Mouse (Mus musculus): Measurements from ENCODE around the gene Rpl5. TPM values are rescaled to one million over a fixed set of nuclear protein-coding genes. Genes with fewer than 3 reads are reported as not detected.
"Not testable (repeated sequence)": the region's sequence is repeated elsewhere in the genome, so short reads cannot be mapped to it uniquely, and the experiment has no call there.

Rpl5 gene
- polyA plus RNA-seq, 1 experiment from 2014 or later, result 69.3 TPM

DNA sequence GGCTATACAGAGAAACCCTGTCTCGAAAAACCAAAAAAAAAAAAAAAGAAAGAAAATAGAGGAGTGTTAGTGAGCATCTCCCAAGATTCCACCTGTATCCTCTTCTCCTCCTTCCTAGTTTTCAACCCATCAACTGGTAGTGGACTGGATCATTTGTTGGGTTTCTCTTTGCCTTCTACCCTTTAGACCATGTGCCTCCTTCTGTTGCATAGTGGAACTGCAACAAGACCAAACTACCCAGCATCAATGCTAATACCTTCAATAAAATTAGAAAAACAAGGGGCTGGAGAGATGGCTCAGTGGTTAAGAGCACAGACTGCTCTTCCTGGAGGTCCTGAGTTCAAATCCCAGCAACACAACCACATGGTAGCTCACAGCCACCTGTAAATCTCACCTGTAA is 8.8 kb upstream of the Rpl5 start:
- not testable (repeated sequence) for H3K9ac ChIP-seq (ENCODE audit: low read depth, low read length); H3K9me3 ChIP-seq (ENCODE audit: control insufficient read depth, low read length); H3K36me3 ChIP-seq (ENCODE audit: control insufficient read depth, insufficient read depth, low read length); H3K4me1 ChIP-seq (ENCODE audit: control insufficient read depth, insufficient read depth, low read length); H3K4me2 ChIP-seq (ENCODE audit: low read depth, low read length); H3K4me3 ChIP-seq (ENCODE audit: low read length); H3K27me3 ChIP-seq (replicated peaks; ENCODE audit: control insufficient read depth, insufficient read depth, low read length); H3K27ac ChIP-seq (ENCODE audit: low read length); ATAC-seq
- no CpG with 5 or more reads among the region's 1 CpGs for WGBS

DNA sequence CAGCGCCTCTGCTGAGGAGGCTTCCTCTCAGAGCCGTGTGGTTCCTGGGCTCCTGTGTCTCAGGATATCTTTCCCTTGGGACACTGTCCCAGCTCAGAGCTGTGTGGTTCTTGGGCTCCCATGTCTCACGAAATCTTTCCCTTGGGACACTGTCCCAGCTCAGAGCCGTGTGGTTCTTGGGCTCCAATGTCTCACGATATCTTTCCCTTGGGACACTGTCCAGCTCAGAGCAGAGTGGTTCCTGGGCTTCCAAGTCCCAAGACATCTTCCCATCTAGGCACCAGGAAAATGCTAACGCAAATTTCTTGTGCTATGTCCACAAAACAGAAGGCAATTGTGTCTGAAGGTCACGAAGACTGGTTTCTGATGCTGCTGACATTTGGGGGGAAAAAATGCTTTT is 5.6 kb upstream of the Rpl5 start:
- 69% methylated on average over 7 of the region's 7 CpGs for WGBS
- H3K36me3 ChIP-seq (ENCODE audit: control insufficient read depth, insufficient read depth, low read length), result no peaks in the 10 kb centered on the region
- no peaks in the 10 kb centered on the region for H3K9me3 ChIP-seq (ENCODE audit: control insufficient read depth, low read length)
- H3K4me3 ChIP-seq (ENCODE audit: low read length), result no peak overlapping the region
- H3K4me2 ChIP-seq (ENCODE audit: low read depth, low read length), result no peak overlapping the region
- 0 out of 2 replicates have a peak, but pooled peaks cover 3% of the 10 kb centered on the region for H3K27me3 ChIP-seq (replicated peaks; ENCODE audit: control insufficient read depth, insufficient read depth, low read length)
- no peak overlapping the region for H3K27ac ChIP-seq (ENCODE audit: low read length)
- H3K4me1 ChIP-seq (ENCODE audit: control insufficient read depth, insufficient read depth, low read length), result peaks cover 8% of the 10 kb centered on the region
- H3K9ac ChIP-seq (ENCODE audit: low read depth, low read length), result no peak overlapping the region
- ATAC-seq, result no peak

DNA sequence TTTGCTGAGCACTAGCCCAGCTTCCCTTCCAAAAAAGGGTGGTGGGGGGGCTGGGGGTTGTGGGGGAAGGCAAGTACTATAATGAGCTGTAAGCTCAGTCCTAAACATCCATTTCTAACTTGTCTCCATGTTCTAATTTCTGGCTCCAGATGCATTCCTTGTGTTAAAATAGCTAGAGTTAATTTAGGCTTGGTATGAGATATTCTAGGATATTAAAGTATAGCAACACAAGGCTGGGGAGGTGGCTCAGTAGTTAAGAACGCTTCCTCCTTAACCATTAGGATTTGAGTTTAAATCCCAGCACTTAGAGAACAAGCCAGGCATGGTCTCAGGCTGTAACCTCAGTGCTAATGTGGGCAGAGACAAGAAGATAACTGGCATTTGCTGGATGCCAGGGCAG is 4.0 kb upstream of the Rpl5 start:
- H3K27me3 ChIP-seq (replicated peaks; ENCODE audit: control insufficient read depth, insufficient read depth, low read length), result 0 out of 2 replicates have a peak, but pooled peaks cover 3% of the 10 kb centered on the region
- H3K27ac ChIP-seq (ENCODE audit: low read length), result no peak overlapping the region
- H3K36me3 ChIP-seq (ENCODE audit: control insufficient read depth, insufficient read depth, low read length), result no peaks in the 10 kb centered on the region
- no peak overlapping the region for H3K4me2 ChIP-seq (ENCODE audit: low read depth, low read length)
- no peak overlapping the region for H3K9ac ChIP-seq (ENCODE audit: low read depth, low read length)
- no peak for ATAC-seq
- no peaks in the 10 kb centered on the region for H3K4me1 ChIP-seq (ENCODE audit: control insufficient read depth, insufficient read depth, low read length)
- no peak overlapping the region for H3K4me3 ChIP-seq (ENCODE audit: low read length)
- 58% methylated on average over 1 of the region's 1 CpGs for WGBS
- no peaks in the 10 kb centered on the region for H3K9me3 ChIP-seq (ENCODE audit: control insufficient read depth, low read length)

DNA sequence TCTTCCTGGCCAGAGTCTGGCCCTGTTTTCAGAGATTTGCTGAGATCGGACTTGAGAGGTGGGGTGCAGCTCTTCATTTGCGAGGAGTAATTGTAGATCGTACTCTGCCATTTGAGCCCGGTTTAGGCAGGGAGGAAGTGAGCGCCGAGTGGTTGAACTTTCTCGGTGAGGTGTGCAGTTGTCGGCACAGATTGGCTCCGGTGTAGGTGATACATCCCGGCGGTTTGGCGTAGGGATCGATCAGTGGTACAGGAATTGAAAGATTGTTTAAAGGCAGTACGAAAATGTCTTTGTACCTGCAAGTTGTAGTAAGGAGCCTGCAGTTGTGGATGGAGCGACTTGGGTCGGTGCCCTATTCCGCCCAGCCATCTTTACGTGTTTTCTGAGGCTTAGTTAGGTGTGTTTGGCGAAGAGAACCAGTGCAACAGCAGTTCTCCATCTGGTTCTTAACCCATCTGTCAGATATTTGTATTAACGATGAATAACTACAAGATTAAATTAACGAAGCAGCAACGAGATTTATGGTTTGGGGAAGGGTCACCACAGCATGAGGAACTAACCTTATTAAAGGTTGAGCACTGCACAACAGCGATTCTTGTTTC is 813 bp downstream of the Rpl5 start:
- peak overlapping the region; percentile 77 for H3K27ac ChIP-seq (ENCODE audit: low read length)
- H3K9me3 ChIP-seq (ENCODE audit: control insufficient read depth, low read length), result no peaks in the 10 kb centered on the region
- under 1% methylated on average over 23 of the region's 23 CpGs for WGBS
- 0 out of 2 replicates have a peak, but pooled peaks cover 2% of the 10 kb centered on the region for H3K4me1 ChIP-seq (ENCODE audit: control insufficient read depth, insufficient read depth, low read length)
- peak overlapping the region; percentile 97 for H3K9ac ChIP-seq (ENCODE audit: low read depth, low read length)
- H3K4me2 ChIP-seq (ENCODE audit: low read depth, low read length), result peak overlapping the region; percentile 69
- H3K36me3 ChIP-seq (ENCODE audit: control insufficient read depth, insufficient read depth, low read length), result peaks cover 16% of the 10 kb centered on the region
- peak; percentile 28; the same call in 1 of the 2 replicates for ATAC-seq
- 0 out of 2 replicates have a peak, but pooled peaks cover 3% of the 10 kb centered on the region for H3K27me3 ChIP-seq (replicated peaks; ENCODE audit: control insufficient read depth, insufficient read depth, low read length)
- peak overlapping the region; percentile 83 for H3K4me3 ChIP-seq (ENCODE audit: low read length)

DNA sequence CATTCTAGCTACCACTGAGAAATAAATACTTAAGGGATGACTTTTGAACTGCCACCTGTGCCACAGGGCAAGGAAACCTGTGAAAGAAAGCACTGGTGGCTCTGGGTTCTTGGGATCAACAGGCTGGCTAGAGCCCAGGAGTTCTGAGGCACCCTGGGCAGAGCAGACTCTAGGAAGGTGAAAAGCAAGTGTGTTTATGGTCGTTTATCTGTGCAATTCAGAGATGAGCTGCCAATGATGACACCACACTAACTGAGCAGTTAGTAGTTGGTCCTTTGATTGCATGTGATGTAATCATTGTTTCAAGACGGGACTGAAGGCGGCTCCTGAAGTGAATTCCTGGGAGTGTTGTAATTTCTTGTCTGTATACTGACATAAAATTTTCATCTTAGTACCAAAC is 4.0 kb downstream of the Rpl5 start:
- 73% methylated on average over 3 of the region's 3 CpGs for WGBS
- no peaks in the 10 kb centered on the region for H3K9me3 ChIP-seq (ENCODE audit: control insufficient read depth, low read length)
- no peak overlapping the region for H3K4me2 ChIP-seq (ENCODE audit: low read depth, low read length)
- H3K27me3 ChIP-seq (replicated peaks; ENCODE audit: control insufficient read depth, insufficient read depth, low read length), result no peaks in the 10 kb centered on the region
- no peak overlapping the region for H3K4me3 ChIP-seq (ENCODE audit: low read length)
- ATAC-seq, result no peak
- H3K27ac ChIP-seq (ENCODE audit: low read length), result no peak overlapping the region
- H3K4me1 ChIP-seq (ENCODE audit: control insufficient read depth, insufficient read depth, low read length), result 0 out of 2 replicates have a peak, but pooled peaks cover 2% of the 10 kb centered on the region
- no peak overlapping the region for H3K9ac ChIP-seq (ENCODE audit: low read depth, low read length)
- peaks cover 26% of the 10 kb centered on the region for H3K36me3 ChIP-seq (ENCODE audit: control insufficient read depth, insufficient read depth, low read length)

DNA sequence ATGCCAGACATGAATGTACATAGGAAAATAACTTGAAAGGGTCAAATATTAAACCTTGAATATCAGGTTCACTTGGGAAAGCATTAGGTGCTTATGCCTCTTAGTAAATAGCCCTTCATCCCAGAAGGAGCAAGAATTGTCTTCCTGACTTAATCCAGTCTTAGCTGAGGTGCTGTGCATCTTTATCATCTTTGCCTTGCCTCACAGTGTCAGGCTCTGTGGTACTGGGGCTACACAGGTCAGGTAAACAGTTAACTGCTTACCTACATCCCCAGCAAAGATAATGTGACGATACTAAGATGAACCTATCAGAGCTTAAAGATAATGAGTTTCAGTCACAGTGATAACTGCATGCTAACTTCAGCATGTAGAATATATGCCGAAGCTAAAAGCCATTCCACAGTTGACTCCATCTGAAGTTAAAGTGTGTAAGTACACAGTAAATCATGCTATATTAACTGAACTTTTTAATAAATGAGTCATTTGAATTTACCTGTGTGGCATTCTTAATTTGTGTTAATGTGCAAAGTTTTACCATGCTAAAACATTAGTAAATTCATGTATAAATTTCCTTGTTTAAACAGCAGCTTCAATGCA is 8.3 kb downstream of the Rpl5 start:
- H3K9ac ChIP-seq (ENCODE audit: low read depth, low read length), result no peak overlapping the region
- H3K9me3 ChIP-seq (ENCODE audit: control insufficient read depth, low read length), result no peaks in the 10 kb centered on the region
- H3K27me3 ChIP-seq (replicated peaks; ENCODE audit: control insufficient read depth, insufficient read depth, low read length), result no peaks in the 10 kb centered on the region
- peaks cover 22% of the 10 kb centered on the region for H3K36me3 ChIP-seq (ENCODE audit: control insufficient read depth, insufficient read depth, low read length)
- H3K4me3 ChIP-seq (ENCODE audit: low read length), result no peak overlapping the region
- no peak overlapping the region for H3K4me2 ChIP-seq (ENCODE audit: low read depth, low read length)
- no peak for ATAC-seq
- no peaks in the 10 kb centered on the region for H3K4me1 ChIP-seq (ENCODE audit: control insufficient read depth, insufficient read depth, low read length)
- 70% methylated on average over 2 of the region's 2 CpGs for WGBS
- no peak overlapping the region for H3K27ac ChIP-seq (ENCODE audit: low read length)

DNA sequence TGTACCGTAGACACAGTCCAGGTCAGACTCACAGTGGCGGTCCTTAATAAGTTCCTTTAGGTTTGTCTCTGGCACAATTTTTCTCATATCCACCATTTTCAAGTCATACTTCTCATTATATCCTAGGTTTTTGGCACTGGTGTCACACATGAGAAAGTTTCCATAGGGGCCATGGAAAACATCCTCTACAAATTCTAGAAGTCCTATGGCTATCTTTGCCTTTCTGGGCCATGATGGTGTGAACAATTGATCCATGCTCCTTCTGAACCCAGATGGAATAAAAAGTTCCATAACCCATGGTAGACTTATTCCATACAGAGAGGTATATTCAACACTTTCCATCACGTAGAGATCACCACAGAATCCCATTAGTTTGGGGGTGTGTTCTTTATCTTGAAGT is 9.4 kb downstream of the Rpl5 start:
- Histone ChIP-seq H3K9me3 (ENCODE audit: control insufficient read depth, low read length) (no peaks in the 10 kb centered on the region), H3K27ac (ENCODE audit: low read length) (no peak overlapping the region), H3K4me1 (ENCODE audit: control insufficient read depth, insufficient read depth, low read length) (no peaks in the 10 kb centered on the region), H3K36me3 (ENCODE audit: control insufficient read depth, insufficient read depth, low read length) (peaks cover 17% of the 10 kb centered on the region), H3K4me2 (ENCODE audit: low read depth, low read length) (no peak overlapping the region), H3K27me3 (replicated peaks; ENCODE audit: control insufficient read depth, insufficient read depth, low read length) (no peaks in the 10 kb centered on the region), H3K9ac (ENCODE audit: low read depth, low read length) (no peak overlapping the region), H3K4me3 (ENCODE audit: low read length) (no peak overlapping the region)
- WGBS, result 88% methylated on average over 3 of the region's 3 CpGs
- 0 out of 2 replicates have a peak, but pooled peaks have one; percentile 26 for ATAC-seq

DNA sequence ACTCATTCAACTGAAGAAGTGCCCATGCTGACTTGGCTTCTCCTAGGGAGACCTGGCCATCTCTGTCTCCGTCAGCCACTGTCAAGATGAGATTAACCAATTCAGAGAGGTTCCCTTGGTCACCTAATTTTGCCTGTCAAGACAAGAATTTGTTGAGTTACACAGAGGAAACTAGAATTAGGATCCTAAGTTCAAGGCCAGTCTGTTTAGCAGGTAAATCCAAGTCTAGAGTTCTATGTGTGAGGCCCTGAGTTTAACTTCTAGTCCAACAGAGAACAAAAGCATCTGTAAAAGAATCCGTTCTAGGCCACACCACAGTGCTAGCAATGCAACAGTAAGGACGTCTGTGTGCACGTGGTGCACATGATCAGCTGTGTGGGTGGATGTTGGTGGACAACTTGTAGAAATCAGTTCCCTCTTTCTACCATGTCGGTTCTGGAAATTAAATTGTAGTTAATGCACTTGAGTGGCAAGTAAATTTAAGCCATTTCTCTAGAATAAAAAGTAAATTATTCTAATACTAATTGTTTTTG is 9.8 kb downstream of the Rpl5 start:
- H3K27ac ChIP-seq (ENCODE audit: low read length), result no peak overlapping the region
- no peak for ATAC-seq
- H3K9me3 ChIP-seq (ENCODE audit: control insufficient read depth, low read length), result no peaks in the 10 kb centered on the region
- WGBS, result 68% methylated on average over 5 of the region's 5 CpGs
- H3K4me1 ChIP-seq (ENCODE audit: control insufficient read depth, insufficient read depth, low read length), result no peaks in the 10 kb centered on the region
- H3K9ac ChIP-seq (ENCODE audit: low read depth, low read length), result no peak overlapping the region
- H3K4me3 ChIP-seq (ENCODE audit: low read length), result no peak overlapping the region
- H3K27me3 ChIP-seq (replicated peaks; ENCODE audit: control insufficient read depth, insufficient read depth, low read length), result no peaks in the 10 kb centered on the region
- H3K4me2 ChIP-seq (ENCODE audit: low read depth, low read length), result no peak overlapping the region
- peaks cover 14% of the 10 kb centered on the region for H3K36me3 ChIP-seq (ENCODE audit: control insufficient read depth, insufficient read depth, low read length)

DNA sequence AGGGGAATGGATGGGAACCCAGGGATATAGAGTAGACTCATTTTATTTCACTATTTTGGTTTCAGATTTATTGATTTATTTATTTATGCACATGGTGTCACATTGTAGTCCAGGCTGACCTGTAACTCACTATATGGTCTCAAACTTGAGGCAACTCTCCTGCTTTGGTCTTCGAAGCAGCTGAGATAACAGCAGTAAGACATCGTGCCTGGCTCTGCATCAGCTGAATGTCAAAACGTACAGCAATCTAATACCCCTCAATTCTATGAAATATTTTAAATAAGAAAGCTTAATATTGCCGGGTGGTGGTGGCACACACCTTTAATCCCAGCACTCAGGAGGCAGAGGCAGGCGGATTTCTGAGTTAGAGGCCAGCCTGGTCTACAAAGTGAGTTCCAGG is 10.7 kb downstream of the Rpl5 start:
- no peak overlapping the region for H3K27ac ChIP-seq (ENCODE audit: low read length)
- ATAC-seq, result no peak

More for the DNA sequence above, 10.7 kb downstream of the Rpl5 start:
- 89% methylated on average over 5 of the region's 5 CpGs for WGBS
- H3K4me1 ChIP-seq (ENCODE audit: control insufficient read depth, insufficient read depth, low read length), result no peaks in the 10 kb centered on the region
- H3K9me3 ChIP-seq (ENCODE audit: control insufficient read depth, low read length), result no peaks in the 10 kb centered on the region
- no peaks in the 10 kb centered on the region for H3K27me3 ChIP-seq (replicated peaks; ENCODE audit: control insufficient read depth, insufficient read depth, low read length)
- no peak overlapping the region for H3K4me3 ChIP-seq (ENCODE audit: low read length)
- no peak overlapping the region for H3K9ac ChIP-seq (ENCODE audit: low read depth, low read length)
- no peak overlapping the region for H3K4me2 ChIP-seq (ENCODE audit: low read depth, low read length)
- peaks cover 11% of the 10 kb centered on the region for H3K36me3 ChIP-seq (ENCODE audit: control insufficient read depth, insufficient read depth, low read length)

All from intestine, embryonic 16.5 days (tissue).